Mouse (Mus musculus): ENCODE measurements around the gene Cfl1.

- TF ChIP-seq TAL1 (IDR thresholded peaks at IDR 0.05; ENCODE audit: low read length), result no peak
- TF ChIP-seq GATA1 (IDR thresholded peaks at IDR 0.05; ENCODE audit: low read length), result no peak
These were observed 18.4 kb upstream of the Cfl1 start for GRCm38 (mm10) chr19:5471846-5472245.
